Mouse (Mus musculus) megakaryocyte, embryonic 14.5 days (primary cell): Measurements from ENCODE around the gene Prpsap1.

Source experiments
- FLI1 ChIP-seq: IDR thresholded peaks from 2 replicates; pipeline ENCODE4 v1.6.1; 2012; ENCODE audit warnings: low read length, inconsistent platforms, mixed read lengths
- GATA1 ChIP-seq: IDR thresholded peaks from 3 replicates; pipeline ENCODE4 v1.6.1; 2012; ENCODE audit warnings: mixed read lengths, low read length, inconsistent platforms, borderline replicate concordance

DNA sequence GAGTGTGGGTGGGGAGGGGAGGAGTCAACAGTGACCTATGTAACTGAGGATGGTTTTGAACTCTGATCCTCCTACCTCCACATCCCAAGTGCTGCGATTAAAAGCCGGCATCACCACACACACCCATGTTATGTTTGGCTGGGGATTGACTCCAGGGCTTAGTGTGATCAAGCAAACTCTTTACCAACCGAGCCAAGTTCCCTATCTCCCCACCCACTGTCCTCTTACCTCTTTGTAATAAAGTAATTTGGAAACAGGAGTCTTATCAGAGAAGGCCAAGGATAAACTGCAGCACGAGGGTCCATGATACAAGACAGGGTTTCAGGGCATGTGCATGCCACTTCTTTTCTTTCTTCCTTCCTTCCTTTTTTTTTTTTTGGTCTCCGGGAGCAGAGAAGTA lies 811 bp downstream of the Prpsap1 start:
- TF ChIP-seq GATA1 (no peak), FLI1 (no peak)
